Mouse (Mus musculus): ENCODE measurements at regions not wholly inside any gene's neighbourhood (a gene's known extent, or its start where the extent isn't known, plus 50 kb on each side); places are given as distances from the start of the nearest gene placed in this dataset.

DNA sequence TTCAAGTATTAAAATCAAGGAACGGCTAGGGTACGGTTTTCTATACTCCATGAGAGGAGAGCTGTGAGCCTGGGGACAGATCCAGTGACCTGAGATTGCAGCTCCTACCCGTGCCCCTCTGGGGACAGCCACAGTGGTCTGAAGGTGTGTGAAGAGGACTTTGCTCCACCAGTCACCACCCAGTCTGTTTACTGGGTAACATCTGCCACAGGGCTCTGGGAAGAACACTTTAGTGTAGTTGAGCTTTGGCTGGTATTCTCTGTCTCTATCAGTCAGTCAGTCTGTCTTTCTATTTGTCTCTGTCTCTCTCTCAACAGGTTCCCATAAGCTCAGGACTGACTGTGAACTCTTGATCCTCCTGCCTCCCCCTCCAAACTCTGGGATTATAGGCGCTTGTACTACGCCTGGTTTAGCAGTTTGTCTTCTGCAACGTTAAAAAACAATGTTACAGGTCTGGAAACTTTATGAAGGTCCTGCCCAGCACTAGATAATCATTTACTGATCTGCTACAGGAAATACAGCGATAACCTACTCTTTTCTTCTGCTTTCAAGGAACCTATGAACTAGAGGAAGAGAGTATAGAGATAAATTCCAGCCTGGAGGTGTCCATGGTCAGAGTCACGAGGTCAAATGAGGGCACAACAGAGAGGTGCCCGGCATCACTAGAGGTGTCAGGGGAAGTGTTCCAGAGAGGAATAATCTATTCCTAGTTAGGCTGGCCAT, 50.2 kb upstream of the Slc38a2 start:
- DNase-seq (ENCODE audit: extremely low spot score, low spot score), result no peak

All from neural tube, embryonic 10.5 days (tissue).